Mouse (Mus musculus) lung, postnatal 10 days (tissue): ENCODE measurements around the gene Gm49361.

Experiments
- DNase-seq: peaks from one replicate; pipeline ENCODE4 v3.0.0; 2021

Gene Gm49361

GRCm38 (mm10) chr14:57729975-57730499, 15.9 kb downstream of the Gm49361 start:
- DNase-seq, result peak; percentile 33

GRCm38 (mm10) chr14:57729364-57729763, 16.5 kb downstream of the Gm49361 start:
- DNase-seq, result peak; percentile 42

- DNase-seq, result no peak
Measured at GRCm38 (mm10) chr14:57726172-57726571, 19.7 kb downstream of the Gm49361 start.

- peak; percentile 49 for DNase-seq
Measured at GRCm38 (mm10) chr14:57724473-57724872, 21.4 kb downstream of the Gm49361 start.

GRCm38 (mm10) chr14:57718245-57718644, 27.7 kb downstream of the Gm49361 start:
- DNase-seq, result no peak

GRCm38 (mm10) chr14:57716601-57717245, 29.2 kb downstream of the Gm49361 start:
- no peak for DNase-seq

- DNase-seq, result no peak
Measured at GRCm38 (mm10) chr14:57712884-57713283, 33.0 kb downstream of the Gm49361 start.

- DNase-seq, result no peak
Measured at GRCm38 (mm10) chr14:57711059-57711458, 34.8 kb downstream of the Gm49361 start.

GRCm38 (mm10) chr14:57709171-57709570, 36.7 kb downstream of the Gm49361 start:
- peak; percentile 81 for DNase-seq

GRCm38 (mm10) chr14:57708580-57708979, 37.3 kb downstream of the Gm49361 start:
- DNase-seq, result peak; percentile 69

GRCm38 (mm10) chr14:57707100-57707893, 38.6 kb downstream of the Gm49361 start:
- DNase-seq, result peak; percentile 58

GRCm38 (mm10) chr14:57706760-57707099, 39.2 kb downstream of the Gm49361 start:
- DNase-seq, result no peak

GRCm38 (mm10) chr14:57705759-57706158, 40.1 kb downstream of the Gm49361 start:
- no peak for DNase-seq

- DNase-seq, result no peak
Measured at GRCm38 (mm10) chr14:57705075-57705474, 40.8 kb downstream of the Gm49361 start.

- DNase-seq, result no peak
Measured at GRCm38 (mm10) chr14:57701915-57702477, 43.9 kb downstream of the Gm49361 start.

GRCm38 (mm10) chr14:57699461-57699970, 46.4 kb downstream of the Gm49361 start:
- DNase-seq, result no peak

GRCm38 (mm10) chr14:57699016-57699415, 46.9 kb downstream of the Gm49361 start:
- no peak for DNase-seq

- DNase-seq, result no peak
Measured at GRCm38 (mm10) chr14:57696066-57696465, 49.8 kb downstream of the Gm49361 start.

- DNase-seq, result peak; percentile 27
Measured at GRCm38 (mm10) chr14:57695550-57695949, 50.4 kb downstream of the Gm49361 start.

- no peak for DNase-seq
Measured at GRCm38 (mm10) chr14:57694246-57694645, 51.7 kb downstream of the Gm49361 start.

GRCm38 (mm10) chr14:57692517-57693130, 53.3 kb downstream of the Gm49361 start:
- no peak for DNase-seq

- DNase-seq, result no peak
Measured at GRCm38 (mm10) chr14:57691316-57691715, 54.6 kb downstream of the Gm49361 start.

- DNase-seq, result no peak
Measured at GRCm38 (mm10) chr14:57690681-57691080, 55.2 kb downstream of the Gm49361 start.
